Mouse (Mus musculus) layer of hippocampus, postnatal 14 days (tissue): ENCODE results near the gene Rab23. TPM values are rescaled to one million over a fixed set of nuclear protein-coding genes. Genes with fewer than 3 reads are reported as not detected.
"Not testable (repeated sequence)": the region's sequence is repeated elsewhere in the genome, so short reads cannot be mapped to it uniquely, and the experiment has no call there.

ENCODE experiments used
- DNase-seq, 2 experiments: peaks; one replicate each; pipeline ENCODE4 v3.0.0; 2021 to 2022; ENCODE audit warnings: low spot score in 2 of 2, mixed read lengths in 1 of 2
- total RNA-seq, 2 experiments: library from RNA; stranded (reverse); gene quantifications; 2 replicates each; pipeline ENCODE4 v1.2.3; 2021

Gene Rab23
- total RNA-seq, 2 experiments from 2014 or later = 24.7 to 26.6 TPM

DNA sequence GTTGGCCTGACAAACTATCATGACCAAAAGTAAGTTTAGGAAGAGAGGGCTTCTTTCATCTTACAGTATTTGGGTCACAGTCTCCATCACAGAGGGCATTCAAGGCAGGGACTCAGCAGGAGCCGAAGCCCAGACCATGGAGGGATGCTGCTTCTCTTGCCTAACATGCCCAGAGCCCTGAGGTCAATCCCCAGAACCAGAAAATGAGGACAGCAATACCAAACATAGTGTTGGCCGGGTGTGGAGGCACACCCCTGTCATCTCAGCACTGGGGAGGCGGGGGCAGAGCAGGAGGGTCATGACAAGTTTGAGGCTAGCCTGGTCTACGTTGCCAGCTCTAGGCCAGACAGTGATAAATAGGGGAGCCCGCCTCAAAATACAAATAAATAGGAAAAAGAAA, 5.4 kb downstream of the Rab23 start:
- no peak for DNase-seq

DNA sequence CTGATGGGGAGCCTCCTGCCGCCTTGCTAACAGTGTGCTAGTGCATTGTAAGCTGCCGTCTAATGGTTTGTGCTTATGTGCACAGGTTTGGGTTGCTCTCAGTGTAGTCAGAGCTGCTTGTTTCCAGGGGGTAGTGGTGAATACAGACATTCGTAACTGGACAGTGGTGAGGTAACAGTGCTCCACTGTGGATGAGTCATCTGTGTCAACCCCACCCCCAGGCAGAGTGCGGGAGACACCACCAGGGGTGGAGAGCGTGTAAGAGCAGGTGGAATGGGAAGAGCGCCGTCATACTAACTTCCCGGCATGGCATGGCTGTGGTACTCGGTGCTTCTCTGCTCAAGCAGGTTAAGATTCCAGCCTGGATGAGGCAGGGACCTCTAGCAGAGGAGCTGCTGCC, 13.4 kb downstream of the Rab23 start:
- DNase-seq = no peak

DNA sequence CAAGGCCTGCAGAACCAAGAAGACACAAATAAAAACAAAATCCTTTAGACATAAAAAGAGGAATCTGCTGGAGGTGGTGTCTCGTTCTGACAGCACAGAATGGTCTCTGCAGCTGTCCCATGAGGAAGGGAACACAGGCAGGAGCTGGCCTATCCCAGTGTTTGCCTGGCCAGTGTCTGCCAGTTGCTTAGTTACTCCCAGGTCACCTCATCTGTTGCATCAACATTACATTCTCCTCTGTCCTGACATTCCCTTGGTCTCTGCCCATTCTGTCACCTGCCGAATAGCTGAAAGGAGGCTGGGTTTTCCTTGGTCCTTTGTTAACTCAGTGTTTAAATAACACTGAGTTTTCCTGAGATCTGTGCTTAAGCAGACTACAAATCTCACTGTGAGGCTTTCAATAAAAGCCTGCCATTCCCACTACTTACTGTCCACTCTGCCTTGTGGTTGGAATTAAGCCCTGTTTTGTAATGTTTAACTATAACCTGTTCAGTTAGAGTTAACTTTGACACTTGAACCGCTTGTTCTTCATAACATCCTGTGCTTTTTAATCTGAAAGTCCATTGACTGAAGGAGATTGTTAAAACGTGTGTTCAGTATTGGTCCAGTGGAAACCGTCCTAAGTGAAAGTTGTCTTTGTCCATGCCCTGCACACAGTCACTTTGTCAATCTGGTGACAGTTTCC, 14.5 kb downstream of the Rab23 start:
- DNase-seq = no peak

DNA sequence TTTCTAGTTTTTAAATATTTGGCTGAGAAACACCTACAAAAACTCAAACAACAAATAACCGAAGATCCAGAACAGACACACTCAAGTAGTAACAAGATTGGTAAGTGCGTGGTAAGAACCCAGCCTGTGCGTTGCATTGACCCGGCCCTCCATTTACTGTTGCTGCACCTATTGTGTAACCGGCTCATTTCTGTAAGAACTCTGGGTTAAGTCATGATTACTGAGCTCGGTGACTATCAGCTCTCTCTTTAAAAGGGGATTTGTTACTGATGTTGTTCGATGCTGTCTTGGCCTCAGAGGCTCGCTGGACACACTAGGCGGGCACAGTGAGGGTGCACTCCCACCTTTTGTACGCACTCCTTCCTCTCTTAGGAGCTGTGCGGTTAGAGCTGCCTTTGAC, 18.6 kb downstream of the Rab23 start:
- DNase-seq = no peak

DNA sequence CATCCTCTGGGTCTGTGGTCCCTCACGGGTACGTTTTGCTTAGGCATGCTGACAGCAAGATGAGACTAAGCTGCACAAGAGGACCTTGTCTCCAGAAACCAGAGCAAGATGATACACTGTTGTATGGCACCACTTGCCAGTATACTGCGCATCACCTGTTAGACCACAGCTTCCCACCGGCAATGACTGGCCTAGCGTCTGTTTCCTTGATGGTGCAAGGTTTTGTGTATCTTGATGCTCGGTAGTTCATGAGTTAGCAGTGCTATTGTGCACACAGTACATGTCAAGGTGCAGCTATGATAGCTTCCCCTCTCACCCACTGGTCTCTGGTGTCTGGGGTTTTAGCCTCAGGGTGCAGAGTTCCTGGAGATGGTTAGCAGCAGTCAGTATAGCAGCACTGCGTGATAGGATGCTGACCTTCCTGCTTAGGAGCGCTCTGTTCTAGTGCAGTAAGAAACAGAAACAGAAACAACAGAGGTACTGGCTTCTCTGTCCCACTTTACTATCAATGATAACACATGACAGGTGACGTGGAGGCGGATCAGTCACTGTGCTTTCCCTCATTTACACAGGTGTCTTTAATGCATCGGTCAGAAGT, 19.1 kb downstream of the Rab23 start:
- no peak for DNase-seq

DNA sequence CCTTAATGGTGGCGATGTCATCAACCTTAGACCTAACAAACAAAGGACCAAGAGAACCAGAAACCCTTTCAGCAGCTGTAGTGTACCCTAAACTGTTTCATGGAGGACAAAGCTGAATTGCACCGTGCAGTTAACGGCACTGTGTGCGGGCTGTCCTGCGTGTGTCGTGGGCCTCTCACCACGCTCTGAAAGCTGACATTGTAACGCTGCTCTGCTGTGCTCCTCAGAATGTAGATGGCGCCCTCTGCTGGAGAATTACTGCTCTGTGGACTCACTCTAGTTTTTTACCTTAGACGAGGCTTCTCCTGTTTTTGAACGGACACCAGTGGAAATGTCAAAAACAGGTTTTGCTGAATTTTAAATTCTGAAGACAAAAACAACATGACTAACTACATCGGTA, 19.6 kb downstream of the Rab23 start:
- peak; percentile 80 to 89 for DNase-seq

DNA sequence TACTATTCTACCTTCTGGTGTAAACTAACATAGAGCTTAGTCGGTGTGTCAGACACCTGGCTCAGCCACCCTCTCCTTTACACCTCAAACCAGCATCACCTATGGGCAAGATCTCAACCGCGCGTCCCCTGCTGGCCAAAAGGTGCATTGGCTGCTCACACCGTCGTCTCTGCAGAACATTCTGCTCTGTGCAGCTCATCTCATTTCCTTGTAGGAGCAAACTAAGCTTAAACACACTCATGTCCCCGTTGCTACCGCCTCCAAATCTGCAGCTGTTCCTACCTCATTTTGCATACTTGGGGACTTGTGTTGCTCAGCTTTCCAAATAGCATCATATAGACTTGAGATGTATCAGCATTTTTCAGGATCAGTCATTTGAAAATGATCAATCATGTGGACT, 23.2 kb downstream of the Rab23 start:
- no peak for DNase-seq

DNA sequence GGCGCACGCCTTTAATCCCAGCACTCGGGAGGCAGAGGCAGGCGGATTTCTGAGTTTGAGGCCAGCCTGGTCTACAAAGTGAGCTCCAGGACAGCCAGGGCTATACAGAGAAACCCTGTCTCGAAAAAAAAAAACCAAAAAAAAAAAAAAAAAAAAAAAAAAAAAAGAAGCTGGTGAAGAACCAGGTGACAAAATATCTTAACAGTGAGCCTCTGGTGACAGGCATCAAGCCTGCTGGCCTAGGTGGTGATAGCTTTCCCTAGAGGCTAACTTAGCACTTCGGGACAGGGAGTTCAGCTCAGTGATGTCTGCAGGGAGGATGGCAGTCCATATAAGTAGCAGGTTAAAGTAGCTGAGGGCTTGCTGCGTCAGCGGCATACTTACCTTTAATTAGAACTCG, 25.1 kb downstream of the Rab23 start:
- DNase-seq = not testable (repeated sequence)

DNA sequence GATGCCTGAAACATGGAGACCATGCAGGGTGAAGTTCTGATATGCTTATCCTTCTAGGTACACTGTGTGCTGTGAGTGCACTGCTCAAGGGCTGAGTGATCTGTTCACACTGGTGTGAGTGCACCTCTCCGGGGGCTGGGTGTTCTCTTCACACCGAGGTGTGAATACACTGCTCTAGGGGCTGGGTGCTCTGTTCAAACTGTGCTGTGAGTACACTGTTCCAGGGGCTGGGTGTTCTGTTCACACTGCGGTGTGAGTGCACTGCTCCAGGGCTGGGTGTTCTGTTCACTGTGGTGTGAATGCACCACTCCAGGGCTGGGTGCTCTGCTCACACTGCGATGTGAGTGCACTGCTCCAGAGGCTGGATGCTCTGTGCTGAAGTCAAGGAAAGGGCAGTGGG, 26.2 kb downstream of the Rab23 start:
- no peak for DNase-seq

DNA sequence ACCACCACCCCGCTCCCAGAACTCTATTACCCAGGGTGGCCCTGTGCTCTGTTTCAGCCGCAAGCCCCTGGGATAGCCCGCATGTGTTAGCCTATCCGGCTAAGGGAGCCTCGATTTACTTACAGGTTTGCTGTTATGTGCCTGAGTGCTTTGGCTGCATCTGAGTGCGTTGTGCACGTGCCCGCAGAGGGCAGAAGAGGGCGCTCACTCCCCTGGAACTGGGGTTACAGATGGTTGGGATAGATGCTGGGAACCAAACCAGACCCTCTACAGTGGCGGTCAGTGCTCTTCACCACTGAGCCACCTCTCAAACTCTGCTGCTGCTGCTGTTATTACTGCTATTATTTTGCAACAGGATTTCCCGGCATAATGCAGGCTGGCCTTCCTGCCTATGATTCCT, 29.4 kb downstream of the Rab23 start:
- DNase-seq = no peak

DNA sequence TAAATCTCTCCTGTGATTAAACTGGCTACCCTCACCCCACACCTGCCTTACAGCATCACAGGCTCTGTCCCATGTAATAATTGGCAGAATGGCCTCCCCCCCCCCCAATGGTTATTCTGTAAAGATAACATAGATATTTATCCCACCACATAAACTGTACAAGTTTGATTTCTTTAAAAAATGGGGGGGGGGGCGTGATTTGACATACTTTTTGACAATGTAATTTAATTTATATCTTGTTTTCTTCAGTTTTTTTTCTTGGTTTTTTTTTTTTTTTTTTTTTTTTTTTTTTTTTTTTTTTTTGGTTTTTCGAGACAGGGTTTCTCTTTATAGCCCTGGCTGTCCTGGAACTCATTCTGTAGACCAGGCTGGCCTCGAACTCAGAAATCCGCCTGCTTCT, 30.0 kb downstream of the Rab23 start:
- not testable (repeated sequence) for DNase-seq

DNA sequence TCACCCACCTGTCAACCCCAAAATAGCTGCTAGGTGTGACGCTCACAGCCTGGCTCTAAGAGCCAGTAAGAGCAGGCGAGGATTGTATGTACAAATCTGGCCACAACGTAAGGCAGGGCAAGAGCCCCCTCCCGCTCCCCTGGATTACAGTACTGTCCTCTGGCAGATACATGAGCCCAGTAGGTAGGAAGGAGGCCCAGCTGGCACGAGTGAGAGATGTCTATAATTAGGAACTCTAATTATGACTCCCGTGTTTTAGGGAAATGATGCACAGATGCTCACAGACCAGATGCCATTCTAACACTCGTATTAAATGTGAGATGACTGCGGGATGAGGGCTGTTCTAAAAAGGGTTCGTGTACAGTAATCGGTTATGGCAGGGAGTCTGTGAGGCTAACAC, 31.6 kb downstream of the Rab23 start:
- peak in 1 of 2 experiments; percentile 55 for DNase-seq

DNA sequence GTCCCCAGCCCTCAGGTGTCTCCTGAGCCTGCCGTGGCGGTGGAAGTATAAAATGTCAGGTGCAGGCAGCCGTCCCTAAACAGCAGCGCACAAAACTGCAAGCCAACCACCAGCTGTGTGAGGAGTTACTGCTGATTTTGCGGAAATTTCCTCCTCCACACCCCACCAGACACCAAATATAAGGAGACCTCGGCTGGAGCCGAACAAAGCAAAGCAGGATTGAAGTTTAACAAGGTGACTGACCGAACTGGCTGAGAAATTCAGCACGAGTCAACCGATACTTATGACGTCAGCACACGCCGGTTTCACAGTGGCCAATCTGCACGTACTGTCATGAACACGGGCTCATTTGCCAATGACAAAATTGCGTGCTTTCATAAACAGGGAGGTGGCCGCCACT, 34.4 kb downstream of the Rab23 start:
- DNase-seq = no peak

DNA sequence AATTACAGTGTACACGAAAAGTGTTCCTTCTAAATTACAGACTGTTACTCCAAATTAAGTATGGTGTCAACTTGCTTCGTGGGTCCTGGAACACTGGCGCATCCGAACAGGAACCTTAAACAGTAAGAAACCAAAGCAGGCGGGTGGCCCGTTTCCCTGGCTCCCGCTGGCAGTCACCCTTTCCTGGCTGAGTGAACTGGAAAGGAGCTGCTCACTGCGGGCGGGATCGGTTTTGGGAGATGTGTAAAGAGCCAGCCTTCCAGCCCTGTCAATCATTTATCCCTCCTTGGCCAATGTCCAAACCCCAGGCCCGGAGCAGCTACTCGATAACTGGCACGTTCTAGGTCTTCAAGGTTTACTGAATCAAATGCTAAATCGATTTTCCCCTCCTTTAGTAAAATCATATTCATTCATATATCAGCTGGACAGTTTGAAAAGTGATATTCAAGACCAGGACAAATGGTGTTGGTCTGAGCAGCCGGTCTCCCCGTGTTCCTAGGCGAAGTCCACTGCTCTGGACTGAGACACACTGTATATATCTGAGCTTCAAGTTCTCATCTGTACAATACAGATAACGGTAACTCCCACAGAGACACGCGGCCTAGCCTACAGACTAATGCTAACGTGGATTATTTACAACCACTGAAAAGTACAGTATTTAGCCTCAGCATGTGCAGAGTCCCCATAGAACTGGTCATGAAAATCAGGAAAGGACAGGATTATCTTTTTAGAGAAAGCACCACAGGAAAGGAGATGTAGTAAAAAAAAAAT, 35.5 kb downstream of the Rab23 start:
- DNase-seq = no peak

DNA sequence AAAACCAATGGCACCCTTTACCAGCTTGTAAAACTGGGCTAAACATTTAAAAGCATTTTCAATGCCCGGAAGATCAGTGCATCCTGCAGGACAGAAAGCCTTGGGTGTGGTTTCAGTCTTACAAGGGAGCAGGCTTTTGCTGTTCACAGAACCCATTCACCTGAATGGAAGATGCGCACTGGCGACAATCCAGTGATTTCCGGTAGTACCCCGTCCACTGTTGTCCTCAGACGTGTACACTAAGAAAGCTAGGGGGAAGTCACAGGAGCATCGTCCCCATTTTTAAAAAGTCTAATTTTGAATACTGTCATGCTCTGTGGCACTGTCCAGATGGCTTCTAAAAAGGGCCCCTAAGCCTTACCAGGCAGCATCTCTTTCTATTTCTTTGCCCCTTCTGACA, 36.1 kb downstream of the Rab23 start:
- no peak for DNase-seq

DNA sequence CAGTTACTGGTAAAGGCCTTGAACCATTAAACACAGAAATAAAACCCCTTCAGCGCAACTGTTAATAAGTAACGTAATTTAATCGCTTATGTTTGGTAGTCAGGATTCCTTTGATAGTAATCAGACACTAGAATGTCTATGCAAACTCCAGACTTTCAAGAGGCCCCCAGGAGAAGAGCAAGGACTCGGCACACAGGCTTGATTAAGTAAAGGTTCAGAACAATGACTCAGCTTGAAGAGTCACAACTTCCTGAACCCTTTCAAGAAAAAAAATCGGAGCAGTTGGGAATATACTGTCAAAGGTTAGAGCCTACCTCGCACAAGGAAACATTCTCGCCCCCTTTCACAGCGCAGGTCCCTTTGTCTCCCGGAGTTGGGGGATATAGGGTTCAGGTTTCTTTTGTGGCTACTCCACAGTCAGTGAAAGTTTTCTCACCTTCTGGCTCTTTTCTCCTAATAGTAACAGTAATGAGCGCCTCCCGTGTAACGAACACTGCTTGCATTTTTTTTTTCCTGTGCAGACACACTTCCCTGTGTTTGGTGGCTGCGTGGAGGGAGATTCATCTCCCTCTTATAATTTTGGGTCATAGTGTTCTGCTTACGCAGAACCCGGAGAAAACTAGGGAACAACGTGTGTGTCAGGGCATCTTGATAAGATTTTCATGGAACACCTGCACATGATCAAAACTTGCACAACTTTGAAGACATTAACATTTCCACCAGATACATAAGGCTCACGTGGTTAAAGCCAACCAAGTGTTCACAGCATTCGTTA, 36.8 kb downstream of the Rab23 start:
- no peak for DNase-seq

DNA sequence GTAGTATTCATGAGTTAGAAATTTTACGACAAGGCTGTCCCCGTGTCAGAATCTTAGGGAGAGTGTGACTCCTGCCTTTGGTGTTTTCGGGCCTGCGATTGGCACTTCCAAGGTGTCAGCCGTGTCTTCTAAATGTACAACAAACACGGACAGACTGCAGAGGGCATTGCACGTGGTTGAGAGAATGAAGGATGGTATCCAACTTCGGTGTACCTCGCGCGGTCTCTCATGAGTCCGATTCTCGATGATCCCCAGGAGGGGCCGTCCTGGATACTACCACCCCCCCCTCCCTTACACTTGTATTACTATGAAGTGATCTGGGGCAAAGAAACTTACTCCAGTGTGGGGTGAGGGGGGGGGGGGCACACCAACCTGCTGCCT, 37.3 kb downstream of the Rab23 start:
- DNase-seq = no peak

DNA sequence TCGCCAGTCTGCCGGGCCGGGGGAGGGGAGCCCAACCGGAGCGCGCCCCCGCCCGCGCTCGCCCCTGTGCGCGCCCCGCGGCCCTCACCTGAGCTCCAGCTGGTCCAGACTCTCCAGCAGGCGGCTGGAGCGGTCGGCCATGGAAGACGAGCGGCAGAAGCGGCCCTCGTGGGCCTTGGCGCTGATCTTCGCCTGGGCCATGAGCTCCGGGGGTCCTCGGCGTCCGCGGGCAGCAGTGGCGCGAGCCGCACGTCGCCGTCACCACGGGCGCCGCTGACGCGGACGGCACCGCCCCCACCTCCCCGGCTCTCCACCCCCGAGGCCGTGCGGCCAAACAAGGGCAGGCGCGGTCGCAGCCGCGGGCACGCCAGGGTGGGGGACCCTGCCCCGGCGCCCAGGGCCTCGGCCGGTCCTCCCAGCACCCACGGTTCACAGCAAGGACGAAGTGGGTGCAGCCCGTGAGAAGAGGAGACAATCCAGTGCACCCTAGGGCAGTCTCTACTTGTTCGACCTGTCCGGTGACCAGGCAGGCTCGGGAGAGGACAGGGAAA, 37.9 kb downstream of the Rab23 start, which contains the start of gene Bag2:
Gene Bag2 (minus strand): TSS at position 305 of the 551 bp plus-strand sequence.
- DNase-seq = peak; percentile 54 to 58

DNA sequence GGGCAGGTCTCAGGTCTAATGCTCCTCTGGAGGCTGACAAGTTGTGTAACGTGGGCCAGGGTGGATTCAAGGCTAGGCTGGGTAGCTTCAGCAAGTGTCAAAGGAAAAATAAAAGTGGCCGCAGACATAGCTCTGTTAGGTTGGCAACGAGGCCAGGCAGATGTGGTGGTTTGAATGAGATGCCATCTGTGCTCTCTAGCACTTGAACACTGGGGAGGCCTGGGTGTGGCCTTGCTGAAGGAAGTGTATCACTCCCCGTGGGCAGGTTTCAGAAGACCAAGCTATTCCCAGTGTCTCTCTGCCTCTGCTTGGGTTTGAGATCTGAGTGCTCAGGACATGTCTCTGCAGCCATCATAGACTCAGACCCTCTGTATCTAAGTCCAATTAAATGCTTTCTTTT, 38.8 kb downstream of the Rab23 start:
- no peak for DNase-seq

DNA sequence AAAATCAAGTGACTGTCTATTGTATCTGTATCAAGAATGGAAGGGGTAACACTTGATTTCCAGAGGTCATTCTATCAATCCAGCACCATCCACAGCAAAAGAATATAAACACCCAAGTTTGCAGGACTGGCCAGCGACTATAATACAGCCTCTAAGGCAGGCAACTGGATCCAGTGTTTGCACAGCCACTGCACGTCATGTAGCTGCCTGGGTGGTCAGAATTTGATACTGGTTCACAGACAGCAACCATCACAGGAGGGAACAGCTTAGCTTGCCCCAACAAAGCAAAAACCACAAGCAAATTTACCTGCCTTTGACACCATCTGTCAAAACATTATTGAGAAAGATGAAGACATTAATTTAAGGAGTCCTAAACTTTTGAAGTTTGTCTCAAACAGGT, 44.1 kb downstream of the Rab23 start:
- DNase-seq = no peak

DNA sequence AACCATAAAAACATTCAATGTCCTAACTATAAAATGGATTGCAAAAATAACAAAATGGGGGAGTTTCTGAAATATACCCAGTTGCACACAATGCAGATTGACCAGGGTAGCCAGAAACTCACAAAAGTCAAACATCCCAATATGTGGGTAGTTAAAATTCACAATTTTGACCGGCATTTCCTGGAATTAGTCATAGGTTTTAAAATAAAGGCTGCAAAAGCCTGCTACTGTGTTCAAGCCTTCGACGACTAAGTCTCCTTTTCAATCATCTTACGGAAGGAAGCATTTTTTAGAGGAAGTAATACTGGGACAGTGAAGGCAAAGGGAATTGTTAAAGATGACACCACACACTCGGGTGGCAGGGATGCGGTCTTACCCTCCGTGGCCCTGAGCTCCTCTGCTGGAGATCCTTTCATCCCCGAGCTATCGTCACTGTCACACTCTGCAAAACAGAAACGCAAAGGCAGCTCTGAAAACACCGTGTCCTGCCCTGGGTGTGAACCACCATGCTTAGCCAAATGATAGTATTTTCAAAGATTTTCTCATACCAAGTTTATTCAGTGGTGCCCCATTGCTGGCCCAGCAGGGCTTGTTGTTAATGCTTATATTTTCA, 45.9 kb downstream of the Rab23 start:
- DNase-seq = no peak
